Mouse (Mus musculus) lung, embryonic 16.5 days (tissue): ENCODE results near the gene Egfem1. TPM values are rescaled to one million over a fixed set of nuclear protein-coding genes. Genes with fewer than 3 reads are reported as not detected.
A peak's percentile ranks its signal among the peaks of the same experiment; 100 is the strongest.

ENCODE experiments used
- ATAC-seq: fragments of 200-750 bp; cut with Nextera tagmentation; 2 replicates; pipeline ENCODE4 v1.8.0; 2017; ENCODE audit warnings: low read depth, mild to moderate bottlenecking, moderate library complexity
- H3K27ac ChIP-seq: fragments of 300-500 bp; sonication (generic); 2 replicates; pipeline ENCODE4 v1.5.1; 2014; ENCODE audit warnings: mild to moderate bottlenecking, control low read depth, low read length
- H3K27me3 ChIP-seq: fragments of 300-500 bp; sonication (generic); 2 replicates; pipeline ENCODE4 v1.6.1; 2014; ENCODE audit warnings: low read depth, low read length, mixed read lengths; ENCODE audit not compliant: control insufficient read depth, insufficient read depth
- H3K36me3 ChIP-seq: fragments of 300-500 bp; sonication (generic); 2 replicates; pipeline ENCODE4 v1.6.1; 2014; ENCODE audit warnings: low read length; ENCODE audit not compliant: control insufficient read depth, insufficient read depth
- H3K4me1 ChIP-seq: fragments of 300-500 bp; sonication (generic); replicated peaks from 2 replicates; pipeline ENCODE4 v1.6.1; 2014; ENCODE audit warnings: low read length, mixed read lengths; ENCODE audit not compliant: control insufficient read depth, insufficient read depth
- H3K4me2 ChIP-seq: fragments of 300-500 bp; sonication (generic); 2 replicates; pipeline ENCODE4 v1.6.1; 2014; ENCODE audit warnings: low read depth, low read length, control low read depth
- H3K4me3 ChIP-seq: fragments of 300-500 bp; sonication (generic); 2 replicates; pipeline ENCODE4 v1.5.1; 2014; ENCODE audit warnings: mild to moderate bottlenecking, low read length, control low read depth
- H3K9ac ChIP-seq: fragments of 300-500 bp; sonication (generic); 2 replicates; pipeline ENCODE4 v1.6.1; 2014; ENCODE audit warnings: low read length, control low read depth
- H3K9me3 ChIP-seq: fragments of 300-500 bp; sonication (generic); 2 replicates; pipeline ENCODE4 v1.6.1; 2016; ENCODE audit warnings: low read length; ENCODE audit not compliant: control insufficient read depth
- WGBS: fragments of 180-500 bp; shearing (Covaris S2); extraction: QIAGEN DNeasy Blood & Tissue Kit; methylation state at CpG from one replicate; pipeline ENCODE4 v1.1.7; 2014; 5-methylcytosine and 5-hydroxymethylcytosine counted together
- polyA plus RNA-seq: library from polyadenylated mRNA; unstranded; fragments of >200 nt; fragmentation: Nextera tagmentation; extraction: Ambion mirVana; gene quantifications from 2 replicates; pipeline ENCODE4 v1.2.1, GENCODE M21; 2015

Gene Egfem1
- polyA plus RNA-seq, 1 experiment from 2014 or later: 18.5 TPM

- Histone ChIP-seq H3K9ac (no peak overlapping the region), H3K27me3 (no peaks in the 10 kb centered on the region), H3K36me3 (no peaks in the 10 kb centered on the region), H3K4me2 (no peak overlapping the region), H3K9me3 (no peaks in the 10 kb centered on the region), H3K27ac (no peak overlapping the region), H3K4me3 (no peak overlapping the region), H3K4me1 (no peaks in the 10 kb centered on the region)
- no peak for ATAC-seq
- 70% methylated on average over 5 of the region's 5 CpGs for WGBS
Observed at GRCm38 (mm10) chr3:29578055-29578860, 496.4 kb downstream of the Egfem1 start.

GRCm38 (mm10) chr3:29582749-29583148 is 500.9 kb downstream of the Egfem1 start:
- Histone ChIP-seq H3K9me3 (no peaks in the 10 kb centered on the region), H3K4me3 (no peak overlapping the region), H3K27ac (no peak overlapping the region), H3K36me3 (no peaks in the 10 kb centered on the region), H3K9ac (no peak overlapping the region), H3K27me3 (no peaks in the 10 kb centered on the region), H3K4me2 (no peak overlapping the region), H3K4me1 (no peaks in the 10 kb centered on the region)
- WGBS: 33% methylated on average over 8 of the region's 8 CpGs
- no peak for ATAC-seq

DNA sequence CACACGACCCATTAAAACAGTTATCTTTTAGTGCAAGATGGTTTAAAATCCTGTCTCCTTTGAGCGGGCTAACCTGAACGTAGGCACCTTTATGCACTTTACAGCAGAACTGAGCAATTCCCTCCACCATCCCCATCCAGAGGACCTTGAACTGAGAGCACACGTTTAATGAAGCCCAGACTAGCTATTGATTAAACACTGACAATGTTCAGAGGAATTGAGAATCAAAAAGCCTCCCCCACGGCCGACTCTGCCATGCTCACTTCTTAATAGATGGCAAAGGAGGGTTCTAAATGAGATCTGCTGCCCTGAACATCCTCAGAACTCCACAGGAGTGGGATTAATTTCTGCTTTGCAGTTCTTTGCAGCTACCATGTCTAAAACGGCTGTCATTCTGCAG is 520.3 kb downstream of the Egfem1 start:
- 76% methylated on average over 7 of the region's 7 CpGs for WGBS
- no peak overlapping the region for H3K4me3 ChIP-seq
- no peak overlapping the region for H3K27ac ChIP-seq
- no peaks in the 10 kb centered on the region for H3K27me3 ChIP-seq
- no peaks in the 10 kb centered on the region for H3K36me3 ChIP-seq
- H3K9me3 ChIP-seq: no peaks in the 10 kb centered on the region
- ATAC-seq: no peak
- no peaks in the 10 kb centered on the region for H3K4me1 ChIP-seq
- no peak overlapping the region for H3K9ac ChIP-seq
- H3K4me2 ChIP-seq: no peak overlapping the region

DNA sequence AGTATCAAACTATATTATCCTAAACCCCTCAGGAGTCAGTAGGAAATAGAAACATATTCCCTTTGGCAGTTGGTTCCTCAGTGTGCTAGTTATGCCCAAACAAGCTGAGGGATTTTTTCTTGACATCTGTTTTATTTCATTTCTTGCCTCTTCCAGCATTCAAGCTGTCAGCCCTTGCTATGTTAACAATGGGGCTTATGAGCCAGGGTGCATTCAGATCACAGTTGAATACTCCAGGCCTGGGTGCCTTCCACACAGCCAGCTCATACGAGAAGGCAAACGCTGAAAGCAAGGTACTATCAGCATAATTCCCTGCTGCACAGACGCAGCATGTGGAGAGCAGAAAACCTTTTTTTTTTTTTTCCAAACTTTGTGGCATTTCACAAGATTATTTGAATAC is 526.9 kb downstream of the Egfem1 start:
- Histone ChIP-seq H3K4me2 (no peak overlapping the region), H3K4me3 (no peak overlapping the region), H3K27ac (no peak overlapping the region), H3K9me3 (no peaks in the 10 kb centered on the region), H3K4me1 (no peaks in the 10 kb centered on the region), H3K36me3 (no peaks in the 10 kb centered on the region), H3K27me3 (no peaks in the 10 kb centered on the region), H3K9ac (no peak overlapping the region)
- ATAC-seq: peak; percentile 76; the same call in 1 of the 2 replicates
- 36% methylated on average over 3 of the region's 3 CpGs for WGBS

DNA sequence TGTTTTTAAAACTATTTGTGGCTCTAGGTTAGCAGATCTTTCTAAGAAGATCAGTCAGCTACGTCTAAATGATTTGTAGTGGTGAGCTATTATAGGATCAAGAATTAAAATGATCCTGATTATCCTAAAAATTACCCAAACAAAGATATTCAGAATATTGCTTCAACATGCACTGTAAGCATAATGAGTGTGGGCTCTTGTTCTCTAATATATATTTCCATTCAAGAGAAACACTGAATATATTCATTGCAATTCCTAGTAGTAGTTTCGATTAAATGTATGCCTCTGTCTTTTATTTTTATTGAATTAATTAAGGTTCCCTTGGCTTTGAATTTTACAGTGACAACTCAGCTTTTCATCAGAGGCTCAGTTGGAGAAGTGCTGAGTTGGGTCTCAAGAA is 527.4 kb downstream of the Egfem1 start:
- no peaks in the 10 kb centered on the region for H3K4me1 ChIP-seq
- no peak overlapping the region for H3K27ac ChIP-seq
- no peak overlapping the region for H3K4me2 ChIP-seq
- no peaks in the 10 kb centered on the region for H3K36me3 ChIP-seq
- WGBS: 79% methylated on average over 2 of the region's 2 CpGs
- H3K4me3 ChIP-seq: no peak overlapping the region
- H3K9me3 ChIP-seq: no peaks in the 10 kb centered on the region
- H3K9ac ChIP-seq: no peak overlapping the region
- no peaks in the 10 kb centered on the region for H3K27me3 ChIP-seq
- no peak for ATAC-seq

DNA sequence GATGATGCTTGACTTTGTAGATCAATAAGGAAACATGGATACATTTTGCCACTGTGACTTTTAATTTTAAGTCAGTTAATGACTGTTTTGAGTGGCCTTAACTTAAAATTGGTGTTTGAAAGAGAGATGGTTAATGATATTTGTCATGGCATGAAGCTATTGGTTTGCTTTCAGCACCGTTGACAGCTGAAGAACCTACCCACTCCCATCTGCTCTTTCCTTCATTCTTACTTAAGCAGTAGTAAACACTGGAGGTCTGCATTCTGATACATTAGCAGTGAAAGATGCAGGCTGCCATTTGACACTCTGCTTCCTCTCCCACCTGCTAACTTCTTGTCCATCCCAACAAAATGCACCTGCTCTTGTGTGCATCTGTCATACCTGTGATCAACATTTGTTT is 537.8 kb downstream of the Egfem1 start:
- ATAC-seq: no peak
- H3K9ac ChIP-seq: no peak overlapping the region
- H3K27me3 ChIP-seq: no peaks in the 10 kb centered on the region
- H3K36me3 ChIP-seq: no peaks in the 10 kb centered on the region
- no peak overlapping the region for H3K4me2 ChIP-seq
- H3K4me3 ChIP-seq: no peak overlapping the region
- 81% methylated on average over 1 of the region's 1 CpGs for WGBS
- no peaks in the 10 kb centered on the region for H3K4me1 ChIP-seq
- no peak overlapping the region for H3K27ac ChIP-seq
- no peaks in the 10 kb centered on the region for H3K9me3 ChIP-seq

- H3K9me3 ChIP-seq: no peaks in the 10 kb centered on the region
- H3K27me3 ChIP-seq: no peaks in the 10 kb centered on the region
- H3K9ac ChIP-seq: no peak overlapping the region
- H3K4me1 ChIP-seq: no peaks in the 10 kb centered on the region; the same call in 1 of the 2 replicates
- H3K4me2 ChIP-seq: no peak overlapping the region
- H3K36me3 ChIP-seq: no peaks in the 10 kb centered on the region
- H3K27ac ChIP-seq: no peak overlapping the region
- peak; percentile 97 for ATAC-seq
- H3K4me3 ChIP-seq: no peak overlapping the region
- 32% methylated on average over 2 of the region's 2 CpGs for WGBS
Observed at GRCm38 (mm10) chr3:29639819-29640218, 558.0 kb downstream of the Egfem1 start.

DNA sequence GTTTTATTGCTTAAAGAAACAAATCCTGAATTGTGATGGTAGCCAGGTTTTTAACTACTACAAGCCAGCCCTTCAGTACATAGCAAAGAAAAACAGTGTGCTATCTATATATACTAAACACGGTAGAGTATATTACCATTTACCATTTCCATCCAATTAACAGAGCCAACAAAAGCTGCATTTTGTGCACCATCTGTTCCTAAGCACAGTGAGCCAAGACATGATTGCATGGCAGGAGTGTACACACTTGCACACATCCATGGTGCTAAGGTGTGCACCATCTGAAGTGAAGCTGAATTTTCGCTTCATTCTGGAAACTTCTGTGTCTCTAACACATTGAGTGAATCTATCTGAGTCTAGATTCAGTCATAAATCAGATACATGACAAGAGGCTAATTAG is 585.0 kb downstream of the Egfem1 start:
- H3K4me3 ChIP-seq: no peak overlapping the region
- no peak overlapping the region for H3K9ac ChIP-seq
- WGBS: 78% methylated on average over 2 of the region's 2 CpGs
- H3K9me3 ChIP-seq: no peaks in the 10 kb centered on the region
- no peaks in the 10 kb centered on the region for H3K4me1 ChIP-seq
- no peak for ATAC-seq
- no peak overlapping the region for H3K27ac ChIP-seq
- H3K4me2 ChIP-seq: no peak overlapping the region
- H3K27me3 ChIP-seq: no peaks in the 10 kb centered on the region
- H3K36me3 ChIP-seq: no peaks in the 10 kb centered on the region

DNA sequence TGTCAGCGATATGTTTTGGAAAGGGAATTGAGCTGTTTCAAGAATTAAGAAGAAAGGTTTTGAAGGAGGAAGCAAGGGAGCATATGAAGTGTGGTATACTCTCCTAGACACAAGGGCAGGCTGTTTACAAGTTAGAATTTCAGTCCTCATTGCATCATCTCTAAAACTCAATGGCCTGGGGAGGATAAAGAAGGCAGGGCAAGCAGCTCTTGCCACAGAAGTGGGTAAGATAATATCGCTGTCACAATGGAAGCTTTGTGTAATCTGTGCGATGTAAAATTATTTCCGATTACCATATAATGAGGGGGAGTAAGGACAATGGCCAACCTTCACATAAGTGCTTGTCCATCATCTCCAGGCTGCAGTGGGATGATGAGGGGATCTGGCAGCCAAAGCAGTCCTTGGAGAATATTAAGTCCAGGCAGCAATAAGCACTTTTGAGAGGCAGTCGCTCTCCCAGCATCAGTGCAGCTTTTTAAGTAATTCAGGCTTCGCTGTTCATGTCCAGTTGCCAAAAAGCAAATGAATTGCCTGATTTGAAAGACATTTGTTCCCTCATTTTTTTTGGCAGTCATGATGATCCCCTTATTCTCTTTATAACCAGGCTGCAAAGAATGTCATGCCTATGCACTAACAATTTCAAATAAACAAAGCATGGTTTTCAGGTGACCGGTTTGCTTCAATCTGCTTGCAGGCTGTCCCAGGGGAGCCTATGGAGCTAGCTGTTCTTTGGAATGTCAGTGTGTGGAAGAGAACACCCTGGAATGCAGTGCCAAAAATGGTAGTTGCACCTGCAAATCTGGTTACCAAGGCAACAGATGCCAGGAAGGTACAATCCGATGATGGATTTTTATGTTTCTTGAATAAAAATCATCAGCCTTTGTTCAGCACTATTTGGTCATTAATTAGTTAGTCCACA is 607.8 kb downstream of the Egfem1 start:
- H3K9ac ChIP-seq: no peak overlapping the region

More for the DNA sequence above, 607.8 kb downstream of the Egfem1 start:
- no peak overlapping the region for H3K27ac ChIP-seq
- no peak overlapping the region for H3K4me2 ChIP-seq
- no peaks in the 10 kb centered on the region for H3K4me1 ChIP-seq
- no peaks in the 10 kb centered on the region for H3K27me3 ChIP-seq
- H3K4me3 ChIP-seq: no peak overlapping the region
- no peak for ATAC-seq
- H3K9me3 ChIP-seq: no peaks in the 10 kb centered on the region
- H3K36me3 ChIP-seq: no peaks in the 10 kb centered on the region
- WGBS: 84% methylated on average over 8 of the region's 8 CpGs
